Mouse (Mus musculus) right cerebral cortex, adult 18-20 months (tissue): ENCODE measurements around the gene Atp1a3.

ENCODE experiments used
- DNase-seq: peaks from one replicate; pipeline ENCODE4 v3.0.0; 2022; ENCODE audit warnings: mixed read lengths

Atp1a3 gene

DNA sequence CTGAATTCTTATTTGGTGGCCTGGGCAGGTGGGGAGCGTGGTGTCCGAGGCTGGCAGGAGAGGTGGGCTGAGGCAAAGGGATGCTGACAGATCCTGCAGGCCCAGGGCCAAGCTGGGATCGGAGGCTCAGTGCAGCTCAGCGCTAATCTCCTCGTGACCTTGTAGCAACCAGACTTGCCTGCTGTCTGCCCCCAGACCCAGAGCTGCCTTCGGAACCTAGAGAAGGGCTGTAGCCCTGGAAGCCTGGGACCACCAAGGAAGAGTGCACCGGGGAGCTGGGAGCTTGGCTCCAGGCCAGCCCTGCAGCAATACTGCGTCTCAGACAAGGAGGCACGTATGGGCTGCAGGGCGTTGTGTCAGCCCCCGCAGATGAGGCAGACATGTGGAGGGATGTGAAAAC lies 2.5 kb downstream of the Atp1a3 start:
- no peak for DNase-seq

DNA sequence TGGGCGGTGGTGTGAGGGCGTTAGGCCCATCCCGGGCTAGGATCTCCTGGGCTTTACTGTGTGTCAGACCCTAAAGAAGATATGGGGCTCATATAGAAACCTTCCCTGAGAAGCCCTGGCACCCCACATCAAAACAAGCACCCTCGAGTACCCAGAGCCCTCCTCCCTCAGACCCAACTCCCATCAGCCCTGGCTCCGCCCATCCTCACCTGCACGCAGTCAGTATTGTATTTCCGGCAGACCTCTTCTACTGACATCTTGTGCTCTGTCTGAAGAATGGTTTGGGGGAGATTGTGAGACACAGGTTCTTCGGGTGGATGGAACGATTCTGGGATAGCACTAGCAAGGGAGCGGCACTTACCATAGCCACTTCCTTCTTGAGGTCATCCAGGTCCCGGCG lies 5.0 kb downstream of the Atp1a3 start:
- no peak for DNase-seq

DNA sequence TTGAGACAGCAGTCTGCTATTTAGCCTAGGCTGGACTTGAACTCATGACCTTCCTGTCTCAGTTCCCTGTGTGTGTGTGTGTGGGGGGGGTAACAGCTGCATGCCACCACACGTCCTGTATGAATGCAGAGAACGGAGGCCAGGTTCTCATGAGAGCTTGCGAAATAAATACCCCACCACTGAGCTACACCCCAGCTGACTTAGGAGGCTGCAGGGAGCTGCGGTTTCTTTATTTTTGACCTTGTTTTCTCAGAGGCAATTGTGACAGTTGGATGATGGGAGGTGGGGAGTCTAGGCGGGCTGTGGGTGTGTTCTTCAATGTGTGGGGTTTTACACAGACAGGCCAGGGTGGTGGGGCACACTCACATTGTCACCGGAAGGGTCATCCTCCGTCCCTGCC lies 5.5 kb downstream of the Atp1a3 start:
- DNase-seq = no peak

DNA sequence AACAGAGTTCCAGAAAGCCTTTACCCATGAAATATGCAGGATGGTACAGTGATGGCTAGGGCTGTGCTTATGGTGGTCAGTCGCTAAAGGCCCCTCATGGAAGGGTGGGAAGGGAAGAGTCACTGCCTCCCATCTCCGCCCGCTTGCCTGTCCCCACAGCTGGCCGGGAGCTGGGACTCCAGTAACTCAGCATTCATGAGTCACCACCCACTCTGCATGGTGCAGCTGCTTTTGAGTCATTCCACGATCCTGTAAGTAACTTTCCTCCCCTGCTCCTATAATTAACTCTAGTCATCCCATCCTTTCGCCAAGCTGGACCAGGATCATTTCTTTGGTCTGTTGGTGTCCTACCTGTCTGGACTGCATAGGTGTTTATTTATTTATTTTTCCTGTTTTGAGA lies 12.7 kb downstream of the Atp1a3 start:
- peak; percentile 84 for DNase-seq

DNA sequence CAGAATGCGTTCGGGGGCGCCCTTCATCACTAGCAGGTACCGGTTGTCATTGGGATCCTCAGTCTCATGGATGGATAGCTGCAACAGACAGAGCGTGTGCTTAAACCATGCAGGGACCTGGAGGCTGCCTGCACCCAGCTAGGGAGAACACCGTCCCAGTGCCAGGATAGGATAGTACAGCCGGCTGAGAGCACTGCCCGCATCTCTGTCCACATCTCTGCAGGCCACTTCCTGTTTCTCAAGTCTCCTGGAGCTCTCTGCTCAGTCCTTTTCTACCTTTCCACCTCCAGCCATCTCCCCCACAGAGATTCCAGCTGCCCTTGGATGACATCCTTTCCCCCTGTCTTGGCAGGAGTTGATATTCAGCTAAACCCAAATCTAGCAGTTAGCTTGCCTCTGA lies 15.3 kb downstream of the Atp1a3 start:
- no peak for DNase-seq

DNA sequence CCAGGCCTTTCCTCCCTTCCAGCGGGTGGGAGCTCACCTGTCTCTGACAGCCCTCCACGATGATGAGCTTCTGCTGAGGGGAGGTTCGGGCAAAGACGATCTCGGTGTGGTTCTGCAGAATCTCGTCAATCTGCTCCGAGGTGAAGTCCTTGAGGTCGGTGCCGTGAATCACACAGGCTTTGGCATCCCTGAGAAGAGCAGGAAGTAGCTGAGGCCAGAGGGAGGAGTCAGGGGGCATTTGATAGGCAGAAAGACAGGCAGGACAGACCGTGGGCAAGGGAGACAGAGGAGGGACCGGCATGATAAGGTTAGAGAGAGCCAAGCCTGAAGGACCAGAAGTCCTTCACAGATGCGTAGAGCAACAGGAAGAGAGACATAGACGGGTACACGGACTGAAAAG lies 17.8 kb downstream of the Atp1a3 start:
- no peak for DNase-seq

DNA sequence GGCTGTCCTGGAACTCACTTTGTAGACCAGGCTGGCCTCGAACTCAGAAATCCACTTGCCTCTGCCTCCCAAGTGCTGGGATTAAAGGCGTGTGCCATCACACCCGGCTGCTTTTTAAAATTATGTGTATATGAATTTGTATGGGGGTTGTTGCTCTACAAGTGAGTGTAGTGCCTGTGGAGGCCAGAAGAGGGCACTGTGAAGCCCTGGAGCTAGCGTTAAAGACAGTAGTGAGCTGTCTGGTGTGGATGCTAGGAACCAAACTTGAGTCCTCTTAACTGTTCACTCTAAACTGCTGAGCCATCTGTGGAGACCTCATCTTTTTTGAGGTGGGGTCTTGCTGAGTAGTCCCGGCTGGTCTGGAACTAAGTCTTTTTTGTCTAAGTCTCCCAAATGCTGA lies 20.0 kb downstream of the Atp1a3 start:
- DNase-seq = no peak

DNA sequence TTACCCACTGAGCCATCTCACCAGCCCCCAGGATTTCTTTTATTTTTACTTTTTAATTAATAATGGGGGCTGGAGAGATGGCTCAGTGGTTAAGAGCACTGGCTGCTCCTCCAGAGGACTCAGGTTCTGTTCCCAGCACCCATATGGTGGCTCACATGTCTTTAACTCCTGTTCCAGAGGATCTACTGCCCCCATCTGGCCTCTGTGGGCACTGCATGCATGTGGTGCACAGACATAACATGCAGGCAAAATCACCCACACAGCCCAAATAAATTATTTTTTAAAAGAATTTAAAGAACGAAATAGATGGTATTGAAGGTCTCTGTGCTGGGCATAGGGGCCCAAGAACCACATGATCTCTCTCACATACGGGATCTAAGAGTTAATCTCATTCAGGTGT lies 21.5 kb downstream of the Atp1a3 start:
- DNase-seq = no peak

DNA sequence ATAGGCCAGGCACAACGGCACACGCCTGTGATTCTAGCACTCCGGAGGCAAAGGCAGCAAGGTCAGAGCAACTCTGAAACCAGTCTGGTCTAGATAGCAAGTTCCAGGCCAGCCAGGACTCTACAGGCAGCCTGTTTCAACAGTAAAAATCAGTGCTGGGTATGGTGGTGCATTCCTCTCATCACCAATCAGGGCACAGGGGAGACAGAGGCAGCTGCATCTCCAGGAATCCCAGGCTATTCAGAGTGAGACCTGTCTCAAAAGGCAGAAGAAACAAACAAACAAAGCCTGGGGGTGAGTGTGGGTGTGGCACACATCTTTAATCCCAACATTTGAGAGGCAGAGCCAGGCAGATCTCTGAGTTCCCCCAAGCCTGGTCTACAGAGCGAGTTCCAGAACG lies 22.4 kb downstream of the Atp1a3 start:
- DNase-seq = no peak

DNA sequence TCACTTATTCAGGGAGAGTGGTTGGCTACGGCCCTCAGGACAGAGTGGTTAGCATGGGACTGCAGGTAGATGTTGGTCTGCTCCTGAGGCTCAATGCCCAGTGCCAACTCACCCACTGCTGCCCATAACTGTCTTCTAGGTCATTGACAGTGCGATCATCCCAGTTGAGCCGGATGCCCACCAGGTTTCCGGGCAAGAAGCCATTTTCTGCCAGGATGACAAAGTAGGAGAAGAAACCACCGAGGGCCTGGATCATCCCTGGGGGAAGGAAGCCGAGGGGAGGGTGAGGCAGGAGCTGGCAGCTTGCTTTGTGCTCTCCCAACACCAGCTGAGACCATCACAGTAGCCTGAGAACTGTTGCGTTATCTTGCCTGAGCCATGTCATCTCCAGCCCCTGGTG lies 25.3 kb downstream of the Atp1a3 start:
- no peak for DNase-seq

DNA sequence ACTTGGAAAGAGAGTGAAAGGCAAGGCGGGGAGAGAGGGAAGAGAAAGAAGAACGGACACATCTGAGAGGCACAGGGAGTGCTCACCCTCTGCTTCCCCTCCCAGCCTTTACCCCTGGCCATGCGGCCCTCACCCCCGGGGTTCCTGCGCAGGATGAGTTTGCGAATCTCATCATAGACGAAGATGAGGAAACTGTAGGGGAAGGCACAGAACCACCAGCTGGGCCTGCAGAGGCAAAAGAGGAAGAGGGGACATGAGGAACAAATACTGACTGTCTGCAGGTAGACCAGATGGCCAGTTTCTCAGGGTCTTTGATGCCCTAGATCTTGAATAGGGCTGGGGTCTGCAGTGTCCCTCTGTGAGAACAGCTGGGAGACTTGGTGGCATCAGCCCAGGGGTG lies 27.0 kb downstream of the Atp1a3 start:
- DNase-seq = no peak

DNA sequence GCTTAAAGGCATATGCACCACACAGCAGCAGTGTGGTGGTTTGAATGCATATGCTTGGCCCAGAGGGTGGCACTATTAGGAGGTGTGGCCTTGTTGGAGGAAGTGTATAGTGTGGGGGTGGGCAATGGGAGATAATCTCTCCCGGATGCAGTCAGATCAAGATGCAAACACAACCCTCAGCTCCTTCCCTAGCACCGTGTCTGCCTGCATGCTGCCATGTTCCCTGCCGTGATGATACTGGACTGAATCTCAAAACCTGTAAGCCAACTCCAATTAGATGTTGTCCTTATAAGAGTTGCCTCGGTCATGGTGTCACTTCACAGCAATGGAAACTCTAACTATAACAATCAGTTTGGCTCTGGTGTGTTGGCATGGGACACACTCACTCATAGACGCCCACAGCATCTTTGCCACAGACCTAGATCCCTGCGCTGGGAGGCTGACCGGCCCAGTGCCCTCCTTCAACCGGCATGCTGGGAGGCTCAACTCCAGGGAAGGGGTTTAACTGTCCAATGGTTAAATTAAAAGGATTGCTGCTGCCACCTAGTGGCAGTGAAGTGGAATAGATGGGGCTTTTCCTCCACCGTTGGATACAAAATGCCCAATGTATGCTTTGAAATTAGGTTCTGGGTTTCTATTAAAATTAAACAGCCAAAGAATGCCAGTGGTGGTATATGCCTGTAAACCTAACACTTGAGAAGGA lies 30.7 kb downstream of the Atp1a3 start:
- no peak for DNase-seq

DNA sequence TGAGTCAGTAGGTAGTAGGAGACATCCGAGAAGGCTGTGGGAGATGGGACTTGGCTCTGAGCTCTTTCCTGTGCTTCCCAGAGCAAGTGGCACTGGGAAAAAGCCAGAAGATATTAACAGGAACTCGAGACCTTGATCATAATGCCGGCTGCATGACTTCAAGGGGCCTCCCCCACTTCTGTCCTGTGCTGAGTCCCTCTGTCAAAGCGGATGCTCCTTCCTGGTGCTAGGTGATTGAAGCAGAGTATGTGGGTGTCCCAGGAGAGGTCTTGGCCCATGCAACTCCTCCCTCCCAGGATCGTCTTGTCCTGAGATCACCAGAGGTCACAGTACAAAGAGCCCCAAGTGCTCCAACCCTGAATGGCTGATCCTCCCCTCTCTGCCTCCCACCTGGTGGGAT lies 31.9 kb downstream of the Atp1a3 start:
- DNase-seq = no peak

DNA sequence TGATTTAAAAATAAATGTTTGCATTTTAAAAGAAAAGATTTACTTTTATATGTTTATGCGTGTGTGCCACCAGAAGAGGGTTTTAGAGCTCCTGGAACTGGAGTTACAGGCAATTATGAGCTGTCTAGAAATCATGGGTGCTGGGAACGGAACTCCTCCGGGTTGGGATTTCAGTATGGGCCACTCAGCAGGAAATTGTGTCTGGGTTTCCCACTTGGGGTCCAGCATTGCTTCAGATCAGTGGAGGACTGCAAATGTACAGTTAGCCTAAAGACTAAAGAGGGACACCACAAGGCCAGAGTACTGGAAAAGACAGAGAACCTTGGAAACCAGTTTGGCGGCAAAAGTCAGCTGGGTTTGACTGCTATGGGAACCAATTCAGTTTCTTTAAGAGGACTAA lies 32.5 kb downstream of the Atp1a3 start:
- DNase-seq = no peak

DNA sequence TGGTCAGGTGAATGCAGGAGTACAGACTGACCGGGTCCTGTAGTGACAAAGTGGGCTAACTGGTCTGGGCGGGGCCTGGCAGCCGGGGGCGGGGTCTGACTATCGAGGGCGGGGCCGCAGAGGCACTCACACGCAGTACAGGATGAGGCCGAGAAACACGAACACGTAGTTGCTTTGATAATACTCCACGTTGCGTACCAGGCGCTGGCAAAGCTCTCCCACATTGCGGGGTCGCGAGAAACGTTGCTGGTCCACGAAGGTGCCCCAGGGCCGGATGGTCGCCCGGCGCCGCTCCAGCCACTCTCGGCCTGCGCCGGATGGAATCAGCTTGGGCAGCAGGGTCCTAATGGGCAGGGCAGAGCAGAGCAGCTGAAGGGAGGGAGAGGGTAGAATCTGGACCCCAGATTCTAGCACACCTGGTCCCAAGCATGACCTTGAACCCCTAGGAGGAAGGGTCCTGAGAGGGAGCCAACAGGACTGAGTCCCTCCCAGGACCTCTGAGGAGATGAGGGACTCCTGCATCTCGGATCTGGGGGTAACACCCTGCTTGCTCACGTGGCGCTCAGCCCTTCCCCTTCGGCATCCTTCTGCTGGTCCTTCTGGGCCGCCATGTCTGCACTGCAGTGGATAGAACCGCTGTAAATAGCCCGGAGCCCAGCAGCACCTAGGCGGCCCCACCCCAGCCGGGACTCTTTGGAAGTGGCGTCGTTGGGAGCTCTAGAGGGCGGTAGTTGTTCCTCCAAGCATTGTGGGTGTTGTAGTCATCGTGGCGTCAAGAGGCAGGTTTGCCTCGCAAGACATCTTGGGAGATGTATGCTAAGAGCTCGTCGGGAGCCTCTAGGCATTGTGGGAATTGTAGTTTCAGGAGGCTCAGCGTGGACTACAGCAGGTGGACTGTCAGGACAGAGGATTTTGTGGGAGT lies 33.5 kb downstream of the Atp1a3 start, which contains the start of gene Rabac1:
TSS of gene Rabac1 (minus strand) at position 783 of the 922 bp plus-strand sequence.
- peak; percentile 97 for DNase-seq

DNA sequence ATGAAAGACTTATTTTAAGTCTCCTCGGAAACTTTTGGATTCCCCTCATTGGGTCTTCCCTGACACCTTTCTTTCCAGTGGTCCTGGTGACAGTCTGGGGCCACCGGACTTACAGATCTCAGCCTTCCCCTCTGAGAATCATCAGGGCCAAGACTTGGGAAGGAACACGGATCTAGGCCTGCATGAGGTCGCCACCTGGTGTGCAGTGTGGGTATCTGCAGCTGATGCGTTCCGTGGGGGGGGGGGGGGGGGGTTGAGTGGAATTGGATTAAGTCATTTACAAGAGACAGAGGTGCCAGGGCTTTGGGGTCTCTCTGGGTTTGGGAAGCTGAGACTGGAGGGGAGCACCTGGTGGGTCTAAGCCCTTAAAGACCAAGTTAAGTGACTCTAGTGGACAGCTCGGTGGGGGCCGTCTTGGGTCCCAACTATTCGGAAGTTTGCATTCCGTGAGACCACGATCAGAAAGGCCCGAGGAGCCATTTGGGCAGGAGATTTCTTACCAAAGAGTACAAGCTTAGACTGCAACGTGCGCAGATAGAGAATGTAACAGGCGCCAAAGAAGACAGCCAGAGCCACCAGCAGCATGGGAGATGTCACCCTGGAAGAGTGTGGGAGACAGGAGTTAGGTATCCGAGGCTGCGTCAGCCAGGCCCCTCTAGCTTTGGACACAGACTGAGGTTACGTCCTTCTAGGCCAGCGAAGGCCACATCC lies 34.3 kb downstream of the Atp1a3 start:
- no peak for DNase-seq

DNA sequence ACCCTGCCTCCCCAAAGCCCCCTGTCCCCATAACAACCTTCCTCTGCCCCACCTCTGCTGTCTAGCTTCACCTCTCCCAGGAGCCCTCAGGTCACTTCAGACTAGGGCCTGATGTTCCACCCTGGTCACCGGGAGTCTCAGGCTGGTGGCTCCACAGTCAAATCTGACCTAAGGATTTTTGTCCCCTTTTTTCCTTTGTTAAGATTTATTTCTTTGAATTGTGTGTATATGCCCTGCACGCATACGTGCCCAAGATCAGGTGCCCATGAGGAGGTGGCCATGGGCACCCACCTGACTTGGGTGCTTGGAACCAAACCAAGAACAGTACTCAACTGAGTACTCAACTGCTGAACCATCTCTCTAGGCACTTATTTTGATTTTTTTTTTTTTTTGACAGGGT lies 35.4 kb downstream of the Atp1a3 start:
- no peak for DNase-seq

DNA sequence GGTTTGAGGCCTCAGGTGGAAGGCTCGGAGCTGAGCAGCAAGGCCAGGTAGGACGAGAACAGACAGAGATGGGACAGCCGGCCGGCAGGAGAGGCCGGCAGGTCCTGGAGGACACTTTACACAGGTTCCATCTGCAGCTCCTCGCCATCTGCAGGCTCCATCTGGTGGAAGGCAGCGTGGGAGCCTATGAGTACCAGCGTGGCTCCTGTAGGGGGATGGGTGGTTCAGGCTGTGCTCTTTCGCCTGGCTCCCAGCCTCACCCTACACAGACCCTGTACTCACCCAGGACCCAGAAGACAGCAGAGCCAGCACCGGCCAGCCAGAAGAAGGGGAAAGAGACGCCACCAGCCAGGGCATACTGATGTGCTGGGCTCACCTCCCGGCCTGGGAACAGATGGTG lies 36.0 kb downstream of the Atp1a3 start:
- DNase-seq = peak; percentile 72

DNA sequence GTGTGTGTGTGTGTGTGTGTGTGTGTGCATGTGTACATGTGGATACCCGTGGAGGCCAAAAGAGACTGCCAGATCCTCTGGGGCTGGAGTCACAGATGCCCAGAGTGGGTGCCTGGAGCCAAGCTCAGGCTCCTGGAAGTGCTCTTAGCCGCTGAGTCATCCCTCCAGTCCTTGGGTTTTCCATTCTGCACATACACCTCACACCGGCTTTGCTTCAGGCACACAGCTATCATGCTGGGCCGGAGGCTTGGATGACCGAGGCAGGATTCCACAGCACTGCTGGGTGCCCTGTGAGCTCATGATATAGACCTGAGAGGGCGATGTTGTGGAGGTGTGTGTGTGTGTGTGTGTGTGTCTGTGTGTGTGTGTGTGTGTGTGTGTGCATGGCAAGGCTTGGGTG lies 37.3 kb downstream of the Atp1a3 start:
- no peak for DNase-seq

DNA sequence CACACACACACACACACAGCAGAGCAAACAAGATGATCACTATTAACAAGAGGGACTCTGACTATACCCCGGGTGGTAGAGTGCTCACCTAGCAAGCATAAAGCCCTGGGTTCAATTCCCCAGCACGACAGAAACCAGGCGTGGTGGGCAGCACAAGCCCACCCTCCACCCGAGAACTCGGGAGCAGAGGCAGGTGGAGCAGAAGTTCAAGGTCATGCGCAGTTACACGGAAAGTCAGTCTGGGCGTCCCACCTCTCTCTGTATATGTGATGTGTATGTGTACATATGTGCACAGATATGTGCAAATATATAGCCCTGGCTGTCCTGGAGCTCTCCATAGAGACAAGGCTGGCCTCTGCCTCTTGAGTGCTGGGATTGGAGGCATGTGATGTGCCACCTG lies 37.8 kb downstream of the Atp1a3 start:
- no peak for DNase-seq

DNA sequence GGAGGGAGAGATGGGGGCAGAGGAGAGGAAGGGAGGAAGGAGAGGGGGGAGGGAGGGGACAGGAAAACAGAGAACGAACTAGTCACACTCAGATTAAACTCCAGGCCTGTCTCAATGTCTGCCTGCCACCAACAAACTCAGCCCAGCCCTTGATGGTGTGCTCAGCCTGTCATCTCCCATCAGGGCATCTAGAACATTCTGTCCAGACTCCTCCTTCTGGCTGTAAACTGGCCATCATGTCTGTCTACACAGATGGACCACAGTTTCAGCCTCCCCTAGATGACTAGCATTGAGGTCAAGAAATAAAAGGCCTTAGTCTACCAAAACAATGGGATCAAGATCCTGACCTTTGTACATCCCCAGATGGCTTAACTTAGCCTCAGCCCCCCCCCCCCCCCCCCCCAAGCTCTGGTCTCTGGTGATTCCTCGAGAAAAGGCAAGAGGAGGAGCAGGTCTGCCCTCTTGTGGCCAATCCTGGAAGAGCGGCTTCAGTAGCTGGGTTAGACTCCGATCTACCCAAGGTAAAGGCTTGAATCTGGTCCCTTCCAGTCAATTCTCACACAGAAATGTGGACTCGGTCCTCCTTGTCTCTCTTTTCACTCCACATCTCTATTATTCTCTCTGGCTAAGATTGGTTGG lies 40.7 kb downstream of the Atp1a3 start:
- peak; percentile 80 for DNase-seq

DNA sequence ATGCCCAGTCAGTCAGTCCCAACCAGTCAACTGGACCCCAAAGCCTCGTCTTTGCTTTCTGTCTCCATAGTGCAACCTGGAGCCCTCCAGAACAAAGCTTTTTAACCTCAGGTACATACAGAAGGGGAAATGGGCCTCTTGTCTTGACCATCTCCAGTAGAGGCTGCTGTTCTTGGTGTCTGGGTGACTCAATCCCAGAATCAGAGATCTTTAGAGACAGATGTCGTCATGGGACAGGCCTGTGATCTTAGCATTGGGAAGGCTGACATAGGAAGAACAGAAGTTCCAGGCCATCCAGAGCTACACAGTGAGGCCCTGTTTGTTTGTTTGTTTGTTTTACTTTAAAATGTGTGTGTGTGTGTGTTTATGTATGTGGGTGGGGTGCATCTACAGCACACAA lies 41.5 kb downstream of the Atp1a3 start:
- no peak for DNase-seq

DNA sequence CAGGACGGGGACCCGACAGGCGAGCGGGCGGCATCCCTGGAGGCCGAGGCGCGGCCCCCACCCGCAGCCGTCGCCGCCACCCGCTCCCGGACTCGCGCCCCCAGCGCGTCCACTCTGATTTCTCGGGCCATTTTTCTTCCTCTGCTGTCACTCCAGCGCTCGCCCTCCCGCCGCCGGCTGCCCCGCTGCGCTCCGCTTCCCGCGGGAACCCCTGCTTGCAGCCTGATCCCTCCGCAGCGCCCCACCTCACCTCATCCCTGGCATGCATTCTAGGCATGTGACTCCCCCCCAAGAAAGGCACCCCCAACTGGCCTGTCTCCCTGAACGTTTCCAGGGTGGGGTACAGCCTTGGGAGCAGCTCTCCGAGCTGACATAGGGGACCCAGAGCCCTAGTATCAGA lies 50.5 kb downstream of the Atp1a3 start:
- no peak for DNase-seq
